Mouse (Mus musculus): ENCODE results near the gene Slc9a1. TPM values are rescaled to one million over a fixed set of nuclear protein-coding genes. Genes with fewer than 3 reads are reported as not detected.

Gene Slc9a1
- polyA plus RNA-seq, 1 experiment from 2014 or later: 10.6 TPM

DNA sequence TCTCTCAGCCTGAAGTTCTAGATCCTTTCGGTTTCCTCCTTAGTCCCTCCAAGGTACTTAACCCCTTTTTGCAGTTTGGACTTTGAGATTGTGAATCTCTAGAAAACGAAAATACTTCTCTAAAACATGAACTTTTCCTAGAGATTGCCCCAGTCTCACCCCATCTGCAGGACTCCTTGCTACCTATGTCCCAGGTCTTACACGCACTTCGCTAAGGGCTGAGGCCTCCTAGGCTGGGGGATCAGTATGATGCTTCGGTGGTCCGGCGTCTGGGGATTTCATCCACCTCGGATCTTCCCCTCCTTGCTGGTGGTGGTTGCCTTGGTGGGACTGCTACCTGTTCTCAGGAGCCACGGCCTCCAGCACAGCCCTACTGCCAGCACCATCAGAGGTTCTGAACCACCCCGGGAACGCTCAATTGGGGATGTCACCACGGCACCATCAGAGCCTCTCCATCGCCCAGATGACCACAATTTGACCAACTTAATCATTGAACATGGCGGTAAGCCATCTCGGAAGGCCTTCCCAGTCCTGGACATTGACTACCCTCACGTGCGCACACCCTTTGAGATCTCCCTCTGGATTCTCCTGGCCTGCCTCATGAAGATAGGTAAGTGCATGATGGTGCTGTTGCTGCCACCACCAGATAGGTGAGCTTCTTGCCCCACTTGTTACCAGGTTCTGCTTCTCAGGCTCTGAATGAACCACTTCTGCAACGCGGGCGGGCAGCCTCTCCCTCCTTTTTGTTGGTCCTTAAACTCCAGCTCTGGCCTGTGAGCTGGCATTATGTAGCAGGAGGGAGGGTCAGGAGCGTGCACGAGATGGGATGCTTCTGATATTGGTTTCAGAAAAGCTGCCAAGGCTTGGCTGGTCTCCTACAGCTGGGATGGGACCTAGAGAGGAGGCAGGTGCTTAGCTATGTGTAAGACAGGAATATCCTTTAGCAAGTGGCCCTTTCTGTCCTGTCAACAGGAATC, 1.1 kb downstream of the Slc9a1 start:
- Histone ChIP-seq H3K36me3 (ENCODE audit: control insufficient read depth, insufficient read depth, low read length) (no peaks in the 10 kb centered on the region; the same call in 1 of the 2 replicates), H3K4me3 (ENCODE audit: low read depth, low read length) (peak overlapping the region; percentile 91), H3K27ac (ENCODE audit: low read length) (peak overlapping the region; percentile 92), H3K9me3 (ENCODE audit: control insufficient read depth, low read depth, low read length) (no peaks in the 10 kb centered on the region), H3K4me2 (replicated peaks; ENCODE audit: low read depth, low read length) (peak overlapping the region; percentile 87), H3K9ac (replicated peaks; ENCODE audit: low read depth, low read length) (peak overlapping the region; percentile 87), H3K27me3 (ENCODE audit: control insufficient read depth, insufficient read depth, low read length) (no peaks in the 10 kb centered on the region), H3K4me1 (ENCODE audit: control insufficient read depth, insufficient read depth, low read length) (peaks cover 42% of the 10 kb centered on the region)
- ATAC-seq (ENCODE audit: insufficient number of reproducible peaks, insufficient read depth, low FRiP score, low read depth): no peak
- 62% methylated on average over 22 of the region's 22 CpGs for WGBS

DNA sequence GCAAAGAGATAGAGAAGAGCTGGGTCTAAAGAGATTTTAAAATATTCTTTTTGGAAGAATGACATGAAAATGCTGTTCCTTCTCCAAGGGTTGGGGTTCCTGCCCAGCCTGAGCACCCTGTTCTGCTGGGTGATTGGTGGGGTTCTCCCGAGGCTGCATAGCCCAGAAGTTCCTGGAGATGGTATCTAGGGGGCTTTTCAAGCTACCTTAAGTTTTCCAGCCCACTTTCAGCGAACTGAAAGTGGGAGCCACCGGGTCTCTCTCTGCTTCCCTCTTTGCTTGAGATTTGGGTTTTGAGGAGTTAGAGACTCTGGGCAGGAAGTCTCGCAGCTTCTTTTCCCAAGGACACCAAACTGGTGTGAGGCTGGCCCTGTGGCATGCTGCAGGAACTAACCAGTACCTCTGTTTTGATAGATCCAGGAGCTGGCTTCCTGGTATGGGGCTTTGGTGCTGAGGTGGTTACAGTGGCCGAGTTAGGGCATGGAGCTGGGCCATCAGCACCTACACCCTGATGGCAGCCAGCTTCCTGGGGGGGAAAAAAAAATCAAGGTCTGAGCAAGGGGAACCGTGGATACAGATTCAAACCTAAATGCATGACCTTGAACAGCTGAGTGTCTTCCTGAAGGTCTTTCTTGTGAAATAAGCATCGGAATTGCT, 2.2 kb downstream of the Slc9a1 start:
- H3K4me1 ChIP-seq (ENCODE audit: control insufficient read depth, insufficient read depth, low read length): peaks cover 50% of the 10 kb centered on the region
- H3K27ac ChIP-seq (ENCODE audit: low read length): peak overlapping the region; percentile 18; the same call in 1 of the 2 replicates

DNA sequence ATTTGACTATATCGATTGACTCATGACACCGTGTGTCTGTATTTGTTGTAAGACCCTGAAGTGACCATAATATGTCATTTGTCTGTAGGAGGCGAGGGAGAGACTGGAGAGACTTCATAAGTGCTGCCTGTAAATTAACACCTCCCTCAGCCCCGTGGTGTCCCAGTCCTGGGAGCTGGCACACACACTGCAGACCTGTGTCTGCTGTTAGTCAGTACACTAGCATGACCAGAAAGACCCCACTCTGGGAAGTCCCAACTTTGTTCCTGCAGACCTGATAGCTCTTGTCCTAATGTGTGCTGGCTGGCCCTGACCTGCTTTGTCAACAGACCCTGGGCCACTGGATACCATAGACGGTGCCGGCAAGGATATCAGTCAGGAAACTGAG, 2.8 kb downstream of the Slc9a1 start:
- peaks cover 55% of the 10 kb centered on the region for H3K4me1 ChIP-seq (ENCODE audit: control insufficient read depth, insufficient read depth, low read length)

More for the DNA sequence above, 2.2 kb downstream of the Slc9a1 start:
- ATAC-seq (ENCODE audit: insufficient number of reproducible peaks, insufficient read depth, low FRiP score, low read depth): no peak
- Histone ChIP-seq H3K4me2 (replicated peaks; ENCODE audit: low read depth, low read length) (peak overlapping the region; percentile 87), H3K36me3 (ENCODE audit: control insufficient read depth, insufficient read depth, low read length) (no peaks in the 10 kb centered on the region; the same call in 1 of the 2 replicates), H3K27me3 (ENCODE audit: control insufficient read depth, insufficient read depth, low read length) (no peaks in the 10 kb centered on the region), H3K4me3 (ENCODE audit: low read depth, low read length) (peak overlapping the region; percentile 91), H3K9ac (replicated peaks; ENCODE audit: low read depth, low read length) (peak overlapping the region; percentile 21), H3K9me3 (ENCODE audit: control insufficient read depth, low read depth, low read length) (no peaks in the 10 kb centered on the region)
- 59% methylated on average over 7 of the region's 7 CpGs for WGBS

DNA sequence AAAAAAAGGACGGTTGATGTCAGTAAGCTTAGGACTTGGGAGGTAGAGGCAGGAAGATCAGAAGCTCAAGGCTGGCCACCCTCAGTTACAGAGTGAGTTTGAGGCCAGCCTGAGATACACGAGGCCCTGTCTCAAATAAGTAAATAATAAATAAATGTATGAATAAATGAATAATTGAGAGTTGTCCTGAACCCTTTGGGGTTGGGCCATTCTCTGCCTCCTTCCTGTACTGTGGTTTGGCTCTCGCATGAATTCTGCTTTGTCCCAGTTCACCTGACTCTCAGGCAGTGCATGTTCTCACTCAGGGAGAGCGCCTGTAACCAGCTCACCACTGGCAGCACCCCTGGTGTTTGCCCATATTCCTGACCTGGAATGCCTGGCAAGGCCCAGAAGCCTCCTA, 4.5 kb downstream of the Slc9a1 start:
- H3K4me1 ChIP-seq (ENCODE audit: control insufficient read depth, insufficient read depth, low read length): peaks cover 72% of the 10 kb centered on the region
- WGBS: 80% methylated on average over 4 of the region's 4 CpGs

More for the DNA sequence above, 2.8 kb downstream of the Slc9a1 start:
- 58% methylated on average over 6 of the region's 6 CpGs for WGBS
- H3K27me3 ChIP-seq (ENCODE audit: control insufficient read depth, insufficient read depth, low read length): no peaks in the 10 kb centered on the region
- H3K36me3 ChIP-seq (ENCODE audit: control insufficient read depth, insufficient read depth, low read length): no peaks in the 10 kb centered on the region; the same call in 1 of the 2 replicates
- H3K4me2 ChIP-seq (replicated peaks; ENCODE audit: low read depth, low read length): peak overlapping the region; percentile 87
- no peak for ATAC-seq (ENCODE audit: insufficient number of reproducible peaks, insufficient read depth, low FRiP score, low read depth)
- no peak overlapping the region for H3K27ac ChIP-seq (ENCODE audit: low read length)
- peak overlapping the region; percentile 91 for H3K4me3 ChIP-seq (ENCODE audit: low read depth, low read length)
- H3K9me3 ChIP-seq (ENCODE audit: control insufficient read depth, low read depth, low read length): no peaks in the 10 kb centered on the region
- H3K9ac ChIP-seq (replicated peaks; ENCODE audit: low read depth, low read length): peak overlapping the region; percentile 21; the same call in 1 of the 2 replicates

DNA sequence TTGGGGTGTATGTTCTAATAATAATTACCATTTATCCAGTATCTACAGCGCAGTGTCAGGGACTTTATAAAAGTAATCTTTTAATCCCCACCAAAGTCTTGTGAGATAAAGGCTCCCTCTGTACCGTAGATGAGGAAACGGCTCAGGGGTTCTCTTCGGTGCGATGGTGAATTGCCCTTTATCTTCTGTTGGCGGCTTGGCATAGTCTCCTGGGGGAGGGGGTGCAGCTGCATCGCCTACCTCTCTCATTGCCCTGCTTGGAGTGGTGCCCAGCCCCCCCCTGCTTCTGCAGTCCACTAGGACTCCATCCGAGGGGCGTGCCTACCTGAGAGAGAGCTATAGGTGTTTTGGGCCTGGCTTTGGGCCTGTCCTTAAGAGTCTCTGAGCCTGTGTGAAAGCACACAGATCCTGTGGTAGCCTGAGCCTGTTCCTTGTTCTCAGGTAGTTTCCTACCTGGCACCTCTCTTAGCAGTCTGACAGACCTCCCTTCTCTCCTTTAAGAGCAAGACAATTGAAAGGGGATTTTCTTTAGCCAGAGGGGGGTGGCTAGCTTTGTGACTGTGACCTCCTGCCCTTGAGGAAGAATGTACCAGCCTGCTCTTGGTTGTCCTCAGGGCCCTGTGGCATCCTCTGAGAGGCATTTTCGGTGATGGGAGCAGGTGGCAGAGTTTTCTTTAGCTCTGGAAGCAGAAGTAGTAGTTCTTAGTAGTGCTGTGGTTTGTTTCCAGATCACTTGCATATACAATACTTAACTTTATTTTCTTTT, 6.5 kb downstream of the Slc9a1 start:
- 65% methylated on average over 10 of the region's 10 CpGs for WGBS
- H3K27ac ChIP-seq (ENCODE audit: low read length): no peak overlapping the region

More for the DNA sequence above, 4.5 kb downstream of the Slc9a1 start:
- Histone ChIP-seq H3K9ac (replicated peaks; ENCODE audit: low read depth, low read length) (no peak overlapping the region), H3K27ac (ENCODE audit: low read length) (no peak overlapping the region), H3K9me3 (ENCODE audit: control insufficient read depth, low read depth, low read length) (no peaks in the 10 kb centered on the region), H3K36me3 (ENCODE audit: control insufficient read depth, insufficient read depth, low read length) (no peaks in the 10 kb centered on the region; the same call in 1 of the 2 replicates), H3K4me3 (ENCODE audit: low read depth, low read length) (no peak overlapping the region), H3K27me3 (ENCODE audit: control insufficient read depth, insufficient read depth, low read length) (no peaks in the 10 kb centered on the region), H3K4me2 (replicated peaks; ENCODE audit: low read depth, low read length) (no peak overlapping the region)
- ATAC-seq (ENCODE audit: insufficient number of reproducible peaks, insufficient read depth, low FRiP score, low read depth): no peak

DNA sequence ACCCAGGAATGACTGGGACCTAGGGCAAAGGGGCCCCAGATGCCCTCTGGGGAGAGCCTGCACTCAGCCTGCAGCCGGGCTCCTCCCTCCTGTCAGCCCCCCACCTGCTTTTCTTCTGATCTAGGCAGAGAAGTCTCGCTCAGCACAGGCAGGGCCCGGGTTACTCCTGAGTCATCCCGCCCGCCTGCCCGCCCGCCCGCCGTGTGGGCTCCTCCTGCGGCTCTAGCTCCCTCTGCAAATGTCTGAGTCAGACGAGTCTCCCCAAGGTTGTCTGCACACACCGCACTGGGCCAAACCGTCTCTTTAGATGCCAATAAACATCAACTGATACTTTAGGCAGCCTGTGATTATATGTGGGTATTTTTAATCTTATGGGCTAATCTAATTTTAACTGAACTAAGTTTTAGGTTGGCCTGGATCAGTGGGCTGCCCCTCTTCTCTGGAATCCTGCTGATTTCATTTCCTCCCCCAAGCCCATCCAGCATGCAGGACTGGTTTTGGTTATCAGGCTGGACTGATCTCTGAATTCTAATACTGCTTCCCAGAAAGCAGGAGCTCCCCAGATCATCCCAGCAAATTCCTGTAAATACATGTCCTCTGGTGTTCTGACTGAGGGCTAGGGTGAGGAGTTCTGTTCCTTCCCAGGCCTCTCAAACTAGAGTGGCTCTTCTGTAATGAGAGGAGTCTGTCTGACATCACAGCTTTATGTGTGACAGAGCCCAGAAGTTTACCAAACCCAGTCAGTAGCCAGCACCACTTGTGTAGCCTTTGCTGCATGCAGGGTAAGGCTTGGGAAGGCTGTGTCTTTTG, 8.9 kb downstream of the Slc9a1 start:
- no peak overlapping the region; the same call in 1 of the 2 replicates for H3K9ac ChIP-seq (replicated peaks; ENCODE audit: low read depth, low read length)
- 5% methylated on average over 13 of the region's 13 CpGs for WGBS
- no peaks in the 10 kb centered on the region for H3K27me3 ChIP-seq (ENCODE audit: control insufficient read depth, insufficient read depth, low read length)
- H3K4me2 ChIP-seq (replicated peaks; ENCODE audit: low read depth, low read length): peak overlapping the region; percentile 8
- peak overlapping the region; percentile 88 for H3K27ac ChIP-seq (ENCODE audit: low read length)
- H3K4me3 ChIP-seq (ENCODE audit: low read depth, low read length): no peak overlapping the region
- H3K9me3 ChIP-seq (ENCODE audit: control insufficient read depth, low read depth, low read length): no peaks in the 10 kb centered on the region
- no peaks in the 10 kb centered on the region for H3K36me3 ChIP-seq (ENCODE audit: control insufficient read depth, insufficient read depth, low read length)
- peak; percentile 86 for ATAC-seq (ENCODE audit: insufficient number of reproducible peaks, insufficient read depth, low FRiP score, low read depth)
- peaks cover 63% of the 10 kb centered on the region for H3K4me1 ChIP-seq (ENCODE audit: control insufficient read depth, insufficient read depth, low read length)

More for the DNA sequence above, 6.5 kb downstream of the Slc9a1 start:
- no peak overlapping the region for H3K4me3 ChIP-seq (ENCODE audit: low read depth, low read length)
- peaks cover 81% of the 10 kb centered on the region for H3K4me1 ChIP-seq (ENCODE audit: control insufficient read depth, insufficient read depth, low read length)
- H3K27me3 ChIP-seq (ENCODE audit: control insufficient read depth, insufficient read depth, low read length): no peaks in the 10 kb centered on the region
- no peak overlapping the region for H3K9ac ChIP-seq (replicated peaks; ENCODE audit: low read depth, low read length)
- H3K4me2 ChIP-seq (replicated peaks; ENCODE audit: low read depth, low read length): no peak overlapping the region
- no peaks in the 10 kb centered on the region for H3K9me3 ChIP-seq (ENCODE audit: control insufficient read depth, low read depth, low read length)
- H3K36me3 ChIP-seq (ENCODE audit: control insufficient read depth, insufficient read depth, low read length): no peaks in the 10 kb centered on the region; the same call in 1 of the 2 replicates
- ATAC-seq (ENCODE audit: insufficient number of reproducible peaks, insufficient read depth, low FRiP score, low read depth): no peak

DNA sequence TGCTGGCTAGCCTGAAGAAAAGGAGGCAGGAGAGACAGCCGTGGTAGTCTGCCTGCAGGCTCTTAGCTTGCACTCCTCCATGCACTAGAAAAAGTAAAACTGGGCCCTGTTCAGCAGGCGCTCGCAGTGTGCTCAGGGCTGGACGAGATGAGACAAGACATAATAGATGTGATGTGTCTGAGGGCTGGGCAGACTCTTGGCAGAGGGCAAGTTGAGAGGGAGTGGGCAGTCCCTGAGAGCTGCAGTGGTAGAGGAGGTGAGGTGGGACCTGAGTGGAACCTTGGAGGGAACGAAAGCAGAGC, 9.5 kb downstream of the Slc9a1 start:
- Histone ChIP-seq H3K27me3 (ENCODE audit: control insufficient read depth, insufficient read depth, low read length) (no peaks in the 10 kb centered on the region), H3K9ac (replicated peaks; ENCODE audit: low read depth, low read length) (no peak overlapping the region; the same call in 1 of the 2 replicates), H3K9me3 (ENCODE audit: control insufficient read depth, low read depth, low read length) (no peaks in the 10 kb centered on the region), H3K4me3 (ENCODE audit: low read depth, low read length) (no peak overlapping the region), H3K36me3 (ENCODE audit: control insufficient read depth, insufficient read depth, low read length) (no peaks in the 10 kb centered on the region), H3K27ac (ENCODE audit: low read length) (peak overlapping the region; percentile 88), H3K4me2 (replicated peaks; ENCODE audit: low read depth, low read length) (peak overlapping the region; percentile 8; the same call in 1 of the 2 replicates), H3K4me1 (ENCODE audit: control insufficient read depth, insufficient read depth, low read length) (peaks cover 58% of the 10 kb centered on the region)
- WGBS: 14% methylated on average over 5 of the region's 5 CpGs
- ATAC-seq (ENCODE audit: insufficient number of reproducible peaks, insufficient read depth, low FRiP score, low read depth): no peak
